Mouse (Mus musculus) heart, embryonic 11.5 days (tissue): Measurements from ENCODE around the gene Pccb. TPM values are rescaled to one million over a fixed set of nuclear protein-coding genes. Genes with fewer than 3 reads are reported as not detected.

Experiments
- ATAC-seq: fragments of 200-750 bp; cut with Nextera tagmentation; replicated peaks from 2 replicates; pipeline ENCODE4 v1.8.0; 2017; ENCODE audit warnings: moderate library complexity; ENCODE audit not compliant: insufficient number of reproducible peaks, low FRiP score, low TSS enrichment
- H3K27ac ChIP-seq: fragments of 300-500 bp; sonication (generic); 2 replicates; pipeline ENCODE4 v1.5.1; 2014; ENCODE audit warnings: mild to moderate bottlenecking, low read depth, low read length
- H3K27me3 ChIP-seq: fragments of 300-500 bp; sonication (generic); 2 replicates; pipeline ENCODE4 v1.6.1; 2014; ENCODE audit warnings: mild to moderate bottlenecking, low read length, mixed read lengths; ENCODE audit not compliant: control insufficient read depth, insufficient read depth
- H3K36me3 ChIP-seq: fragments of 300-500 bp; sonication (generic); 2 replicates; pipeline ENCODE4 v1.6.1; 2014; ENCODE audit warnings: mild to moderate bottlenecking, low read length, moderate library complexity, mixed read lengths; ENCODE audit not compliant: control insufficient read depth, insufficient read depth
- H3K4me1 ChIP-seq: fragments of 300-500 bp; sonication (generic); 2 replicates; pipeline ENCODE4 v1.6.1; 2014; ENCODE audit warnings: low read length; ENCODE audit not compliant: control insufficient read depth, insufficient read depth
- H3K4me2 ChIP-seq: fragments of 300-500 bp; sonication (generic); 2 replicates; pipeline ENCODE4 v1.6.1; 2014; ENCODE audit warnings: mild to moderate bottlenecking, moderate library complexity
- H3K4me3 ChIP-seq: fragments of 300-500 bp; sonication (generic); 2 replicates; pipeline ENCODE4 v1.5.1; 2014; ENCODE audit warnings: low read depth, low read length
- H3K9ac ChIP-seq: fragments of 300-500 bp; sonication (generic); 2 replicates; pipeline ENCODE4 v1.6.1; 2014; ENCODE audit warnings: mild to moderate bottlenecking, low read depth, low read length, moderate library complexity
- H3K9me3 ChIP-seq: fragments of 300-500 bp; sonication (generic); replicated peaks from 2 replicates; pipeline ENCODE4 v1.6.1; 2016; ENCODE audit warnings: low read length; ENCODE audit not compliant: control insufficient read depth
- WGBS: fragments of 180-500 bp; shearing (Covaris S2); extraction: QIAGEN DNeasy Blood & Tissue Kit; methylation state at CpG from one replicate; pipeline ENCODE4 v1.1.7; 2014; ENCODE audit not compliant: insufficient replicate concordance; 5-methylcytosine and 5-hydroxymethylcytosine counted together
- polyA plus RNA-seq: library from polyadenylated mRNA; unstranded; fragments of >200 nt; fragmentation: Nextera tagmentation; extraction: Ambion mirVana; gene quantifications from 2 replicates; pipeline ENCODE4 v1.2.1, GENCODE M21; 2014

The Pccb gene
- polyA plus RNA-seq, 1 experiment from 2014 or later, result 17.8 TPM

DNA sequence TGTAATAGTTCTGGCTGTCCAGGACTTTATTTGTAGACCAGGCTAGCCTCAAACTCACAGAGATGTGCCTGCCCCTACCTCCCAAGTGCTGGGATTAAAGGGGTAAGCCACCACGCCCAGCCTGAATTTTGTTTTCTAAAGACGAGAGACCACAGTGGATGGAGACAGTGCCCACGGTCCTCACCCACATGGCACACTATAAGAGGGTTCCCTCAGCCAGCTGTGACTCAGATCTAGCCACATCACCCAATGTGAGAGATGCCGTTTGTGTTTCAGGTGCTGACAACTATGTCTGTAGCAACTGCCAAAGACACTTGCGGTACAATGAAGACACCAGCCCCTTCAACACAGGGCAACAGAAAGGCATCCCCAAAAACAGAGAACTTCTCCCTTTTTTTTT, 47.7 kb downstream of the Pccb start:
- WGBS, result 88% methylated on average over 5 of the region's 5 CpGs
- Histone ChIP-seq H3K4me3 (no peak overlapping the region), H3K9ac (no peak overlapping the region), H3K9me3 (no peaks in the 10 kb centered on the region), H3K27ac (no peak overlapping the region), H3K36me3 (peaks cover 2% of the 10 kb centered on the region), H3K4me2 (no peak overlapping the region), H3K4me1 (no peaks in the 10 kb centered on the region), H3K27me3 (no peaks in the 10 kb centered on the region)
- no peak for ATAC-seq

DNA sequence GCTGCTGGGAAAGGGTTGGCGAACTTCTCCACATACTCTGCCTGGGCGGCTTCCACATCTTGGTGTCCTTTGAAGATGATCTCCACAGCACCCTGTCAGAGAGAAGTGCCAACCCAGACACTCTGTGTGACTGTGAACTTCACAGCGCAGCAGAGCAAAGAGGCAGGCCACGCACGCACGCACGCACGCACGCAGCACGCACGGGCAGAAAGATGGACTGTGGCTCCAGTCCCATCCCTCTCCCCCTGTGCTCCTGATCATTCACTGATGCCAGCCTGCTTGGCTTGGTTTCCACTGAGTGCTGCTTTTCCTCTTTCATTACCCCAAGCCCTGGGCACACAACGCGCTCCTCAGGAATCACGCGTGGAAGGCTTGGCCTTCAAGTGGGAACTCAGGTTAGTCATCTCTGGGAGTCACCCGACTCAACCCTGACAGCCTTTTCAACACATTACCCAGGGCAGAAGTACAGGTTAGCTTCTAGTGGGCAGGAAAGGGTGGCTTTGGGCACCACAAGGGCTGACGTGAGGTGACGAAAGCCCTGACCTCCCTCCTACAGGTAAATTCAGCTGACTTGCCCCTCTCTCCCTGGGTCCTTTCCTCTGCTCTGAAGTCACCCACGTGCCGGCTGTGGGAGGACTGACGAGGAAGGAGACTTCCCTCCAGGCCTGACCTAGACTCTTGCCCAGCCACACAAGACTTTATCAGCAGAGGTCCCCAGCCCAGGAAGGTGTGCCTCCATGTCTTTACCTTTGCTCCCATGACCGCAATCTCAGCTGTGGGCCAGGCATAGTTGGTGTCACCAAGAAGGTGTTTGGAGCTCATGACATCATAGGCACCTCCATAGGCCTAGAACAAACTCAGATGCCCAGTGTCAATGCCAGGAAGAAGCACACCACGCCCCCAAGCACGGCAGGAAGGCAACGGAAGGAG, 50.1 kb downstream of the Pccb start:
- Histone ChIP-seq H3K9ac (no peak overlapping the region), H3K27ac (no peak overlapping the region), H3K9me3 (no peaks in the 10 kb centered on the region), H3K27me3 (no peaks in the 10 kb centered on the region), H3K4me3 (no peak overlapping the region), H3K4me1 (no peaks in the 10 kb centered on the region), H3K4me2 (no peak overlapping the region), H3K36me3 (peaks cover 2% of the 10 kb centered on the region)
- WGBS, result 91% methylated on average over 25 of the region's 25 CpGs
- no peak for ATAC-seq

DNA sequence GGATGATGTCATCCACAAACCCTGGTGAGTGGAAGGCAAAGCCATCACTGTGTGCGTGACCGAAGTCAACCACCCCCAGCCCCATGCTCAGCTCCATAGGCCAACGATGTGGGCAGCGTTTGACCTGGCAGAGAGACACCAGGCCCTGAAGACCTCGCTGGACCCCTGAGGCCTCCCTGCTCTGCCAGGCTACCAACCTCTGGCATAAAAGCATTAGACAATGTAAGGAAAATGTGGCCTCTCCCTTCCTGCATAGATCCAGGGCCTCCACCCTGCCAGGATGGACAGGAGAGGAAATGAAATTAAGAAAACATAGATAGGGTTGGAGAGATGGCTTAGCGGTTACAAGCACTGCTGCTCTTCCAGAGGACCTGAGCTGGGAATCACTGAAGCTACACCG, 51.9 kb downstream of the Pccb start:
- H3K9ac ChIP-seq, result no peak overlapping the region
- H3K4me2 ChIP-seq, result no peak overlapping the region
- H3K27ac ChIP-seq, result no peak overlapping the region
- H3K36me3 ChIP-seq, result peaks cover 2% of the 10 kb centered on the region; the same call in 1 of the 2 replicates
- H3K9me3 ChIP-seq, result no peaks in the 10 kb centered on the region
- no peaks in the 10 kb centered on the region for H3K27me3 ChIP-seq
- ATAC-seq, result no peak
- 80% methylated on average over 7 of the region's 7 CpGs for WGBS
- H3K4me3 ChIP-seq, result no peak overlapping the region
- H3K4me1 ChIP-seq, result no peaks in the 10 kb centered on the region

DNA sequence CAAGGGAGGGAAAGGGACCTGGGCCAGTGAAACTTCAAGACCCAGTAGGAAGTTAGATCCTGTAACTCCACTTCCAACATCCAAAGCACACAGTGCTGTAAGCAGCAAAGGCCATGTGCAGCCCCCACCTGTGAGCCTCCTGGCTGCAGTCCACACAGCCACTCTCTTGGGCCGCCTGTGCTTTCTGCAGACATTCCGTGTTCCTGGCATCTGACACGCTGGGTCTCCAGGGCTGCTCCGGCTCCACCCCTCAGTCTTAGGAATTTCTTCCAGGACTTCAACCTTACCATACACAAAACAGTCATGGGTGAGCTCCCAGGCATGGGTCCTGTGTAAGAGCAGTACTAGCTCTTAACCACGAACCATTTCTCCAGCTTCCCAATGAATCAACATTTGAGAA, 55.4 kb downstream of the Pccb start:
- no peak for ATAC-seq
- WGBS, result 63% methylated on average over 5 of the region's 5 CpGs
- H3K4me2 ChIP-seq, result no peak overlapping the region
- no peak overlapping the region for H3K4me3 ChIP-seq
- H3K9ac ChIP-seq, result no peak overlapping the region
- H3K4me1 ChIP-seq, result no peaks in the 10 kb centered on the region
- H3K27me3 ChIP-seq, result no peaks in the 10 kb centered on the region
- no peaks in the 10 kb centered on the region for H3K36me3 ChIP-seq
- no peak overlapping the region for H3K27ac ChIP-seq
- H3K9me3 ChIP-seq, result no peaks in the 10 kb centered on the region

DNA sequence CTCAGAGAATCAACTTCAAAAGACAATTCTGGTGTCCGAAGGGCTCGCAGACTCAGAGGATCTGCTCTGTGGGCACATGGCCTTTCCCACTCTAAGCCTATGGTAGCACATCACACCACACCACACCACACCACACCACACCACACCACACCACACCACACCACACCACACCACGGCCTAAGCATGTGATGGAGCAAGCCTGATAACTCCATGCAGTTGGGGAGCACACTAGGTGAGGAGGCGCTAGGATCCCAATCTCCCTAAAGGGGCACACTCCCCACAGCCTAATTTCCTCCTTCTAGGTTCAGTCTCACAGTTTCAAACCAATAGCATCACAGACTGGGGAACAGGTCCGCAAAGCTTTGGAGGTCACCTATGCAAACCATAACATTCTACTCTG, 56.0 kb downstream of the Pccb start:
- Histone ChIP-seq H3K9me3 (no peaks in the 10 kb centered on the region), H3K4me3 (no peak overlapping the region), H3K4me1 (no peaks in the 10 kb centered on the region), H3K9ac (no peak overlapping the region), H3K4me2 (no peak overlapping the region), H3K27ac (no peak overlapping the region), H3K36me3 (no peaks in the 10 kb centered on the region), H3K27me3 (no peaks in the 10 kb centered on the region)
- 86% methylated on average over 5 of the region's 5 CpGs for WGBS
- ATAC-seq, result no peak

DNA sequence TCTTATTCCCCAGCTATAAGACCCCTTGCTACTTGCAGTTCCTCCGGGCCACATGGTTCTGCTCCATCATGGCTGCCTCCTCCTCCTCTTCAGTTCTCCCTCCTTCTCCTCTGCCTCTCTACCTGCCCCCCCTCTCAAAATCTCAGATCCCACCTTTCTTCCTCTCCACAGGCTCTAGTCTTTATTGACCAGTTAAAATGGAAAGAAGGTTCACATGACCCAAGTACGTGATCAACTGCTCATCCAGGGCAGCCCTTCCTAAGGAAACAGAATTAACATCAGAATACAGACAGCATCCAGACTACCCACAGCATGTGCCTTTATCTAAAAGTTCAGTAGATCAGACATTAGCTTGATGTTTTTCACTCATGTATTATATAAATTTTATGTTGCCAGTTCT, 65.2 kb downstream of the Pccb start:
- H3K9ac ChIP-seq, result no peak overlapping the region
- no peaks in the 10 kb centered on the region for H3K36me3 ChIP-seq
- ATAC-seq, result no peak
- 82% methylated on average over 2 of the region's 2 CpGs for WGBS
- no peak overlapping the region for H3K27ac ChIP-seq
- no peaks in the 10 kb centered on the region for H3K27me3 ChIP-seq
- no peaks in the 10 kb centered on the region for H3K4me1 ChIP-seq
- no peak overlapping the region for H3K4me2 ChIP-seq
- H3K4me3 ChIP-seq, result no peak overlapping the region
- no peaks in the 10 kb centered on the region for H3K9me3 ChIP-seq

DNA sequence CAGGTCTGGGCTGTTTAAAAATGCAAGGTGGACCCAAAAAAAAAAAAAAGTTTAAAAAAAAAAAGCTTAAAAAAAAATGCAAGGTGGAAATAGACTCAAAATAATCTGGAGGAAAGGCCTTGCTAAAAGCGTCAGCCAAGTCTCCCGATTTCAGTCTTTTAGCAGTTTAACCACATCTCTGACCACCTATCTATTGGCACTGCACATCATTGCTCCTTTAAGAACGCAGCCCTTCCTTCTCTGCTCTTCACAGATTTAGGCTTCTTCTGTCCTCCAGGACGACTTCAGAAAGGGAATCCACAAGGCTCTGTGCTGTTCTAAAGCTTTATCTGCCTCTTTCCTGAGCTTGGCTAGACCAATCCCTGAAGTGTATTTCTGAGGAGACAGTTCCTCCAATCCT, 70.6 kb downstream of the Pccb start:
- H3K4me1 ChIP-seq, result no peaks in the 10 kb centered on the region
- no peaks in the 10 kb centered on the region for H3K27me3 ChIP-seq
- H3K36me3 ChIP-seq, result 0 out of 2 replicates have a peak, but pooled peaks cover under 1% of the 10 kb centered on the region
- no peaks in the 10 kb centered on the region for H3K9me3 ChIP-seq
- H3K27ac ChIP-seq, result no peak overlapping the region
- no peak overlapping the region for H3K9ac ChIP-seq
- ATAC-seq, result no peak
- H3K4me2 ChIP-seq, result no peak overlapping the region
- 74% methylated on average over 4 of the region's 4 CpGs for WGBS
- no peak overlapping the region for H3K4me3 ChIP-seq

DNA sequence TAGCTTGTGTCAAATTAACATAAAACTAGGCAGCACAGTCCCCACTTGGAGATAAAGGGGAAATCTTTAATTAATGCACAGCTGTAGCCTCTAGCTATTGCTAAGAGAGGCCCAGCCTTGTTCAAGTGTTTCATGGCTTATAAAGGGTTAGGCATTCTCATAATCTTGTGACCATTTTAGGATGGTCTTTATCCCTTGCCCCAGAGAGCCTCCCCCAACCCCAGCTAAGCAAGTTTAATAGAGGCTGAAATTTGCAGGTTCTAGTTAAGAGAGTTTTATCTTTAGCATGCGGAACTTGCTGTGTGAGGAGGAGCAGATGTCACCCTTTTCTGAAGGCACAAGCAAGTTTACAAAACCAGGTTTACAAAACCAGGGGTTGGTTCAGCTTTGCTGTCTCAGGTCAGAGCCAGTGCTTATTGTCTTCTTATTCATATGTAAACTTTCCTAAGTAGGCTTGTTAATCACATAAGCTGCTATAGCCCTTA, 71.2 kb downstream of the Pccb start:
- WGBS, result 67% methylated on average over 1 of the region's 1 CpGs
- H3K36me3 ChIP-seq, result 0 out of 2 replicates have a peak, but pooled peaks cover 2% of the 10 kb centered on the region
- no peak for ATAC-seq
- no peak overlapping the region for H3K27ac ChIP-seq
- no peaks in the 10 kb centered on the region for H3K9me3 ChIP-seq
- no peak overlapping the region for H3K4me2 ChIP-seq
- H3K4me1 ChIP-seq, result no peaks in the 10 kb centered on the region
- no peak overlapping the region for H3K4me3 ChIP-seq
- H3K27me3 ChIP-seq, result no peaks in the 10 kb centered on the region
- H3K9ac ChIP-seq, result no peak overlapping the region
